Mouse (Mus musculus): ENCODE data around the gene 1700122O11Rik.

The 1700122O11Rik gene

GRCm38 (mm10) chr17:48038193-48038592 lies at the start of gene 1700122O11Rik:
Gene 1700122O11Rik (minus strand): TSS chr17:48038293.
- no peak for DNase-seq (ENCODE audit: low spot score in 2 of 2)

GRCm38 (mm10) chr17:48080626-48081025 lies 42.5 kb upstream of the 1700122O11Rik start:
- DNase-seq (ENCODE audit: low spot score in 2 of 2): no peak

- DNase-seq (ENCODE audit: low spot score in 2 of 2): no peak
Measured at GRCm38 (mm10) chr17:48067729-48068128, 29.6 kb upstream of the 1700122O11Rik start.

- no peak for DNase-seq (ENCODE audit: low spot score in 2 of 2)
Measured at GRCm38 (mm10) chr17:48067083-48067614, 29.1 kb upstream of the 1700122O11Rik start.

- DNase-seq (ENCODE audit: low spot score in 2 of 2): no peak
Measured at GRCm38 (mm10) chr17:48065081-48065501, 27.0 kb upstream of the 1700122O11Rik start.

- no peak for DNase-seq (ENCODE audit: low spot score in 2 of 2)
Measured at GRCm38 (mm10) chr17:48064196-48064843, 26.2 kb upstream of the 1700122O11Rik start.

GRCm38 (mm10) chr17:48057382-48057781 lies 19.3 kb upstream of the 1700122O11Rik start:
- DNase-seq (ENCODE audit: low spot score in 2 of 2): no peak

GRCm38 (mm10) chr17:48055076-48055816 lies 17.2 kb upstream of the 1700122O11Rik start:
- DNase-seq (ENCODE audit: low spot score in 2 of 2): no peak

GRCm38 (mm10) chr17:48053646-48054045 lies 15.6 kb upstream of the 1700122O11Rik start:
- DNase-seq (ENCODE audit: low spot score in 2 of 2): no peak

- DNase-seq (ENCODE audit: low spot score in 2 of 2): no peak
Measured at GRCm38 (mm10) chr17:48052338-48053067, 14.4 kb upstream of the 1700122O11Rik start.

- no peak for DNase-seq (ENCODE audit: low spot score in 2 of 2)
Measured at GRCm38 (mm10) chr17:48051638-48052337, 13.7 kb upstream of the 1700122O11Rik start.

GRCm38 (mm10) chr17:48045631-48046030 lies 7.5 kb upstream of the 1700122O11Rik start:
- peak; percentile 70 to 80 for DNase-seq (ENCODE audit: low spot score in 2 of 2)

- no peak for DNase-seq (ENCODE audit: low spot score in 2 of 2)
Measured at GRCm38 (mm10) chr17:48043154-48043880, 5.2 kb upstream of the 1700122O11Rik start.

GRCm38 (mm10) chr17:48041351-48042287 lies 3.5 kb upstream of the 1700122O11Rik start:
- peak in 1 of 2 experiments; percentile 27 for DNase-seq (ENCODE audit: low spot score in 2 of 2)

GRCm38 (mm10) chr17:48039232-48039866 lies 1.3 kb upstream of the 1700122O11Rik start:
- DNase-seq (ENCODE audit: low spot score in 2 of 2): peak; percentile 65 to 66

GRCm38 (mm10) chr17:48036921-48037320 lies 1.2 kb downstream of the 1700122O11Rik start:
- DNase-seq (ENCODE audit: low spot score in 2 of 2): no peak

- peak in 1 of 2 experiments; percentile 15 for DNase-seq (ENCODE audit: low spot score in 2 of 2)
Measured at GRCm38 (mm10) chr17:48031521-48032430, 6.3 kb downstream of the 1700122O11Rik start.

- no peak for DNase-seq (ENCODE audit: low spot score in 2 of 2)
Measured at GRCm38 (mm10) chr17:48029241-48029640, 8.9 kb downstream of the 1700122O11Rik start.
